Mouse (Mus musculus) cerebellum, adult 8-10 months (tissue): ENCODE measurements around the gene Mycbpap.

Experiments used
- DNase-seq: peaks from one replicate; pipeline ENCODE4 v3.0.0; 2022

Mycbpap gene

GRCm38 (mm10) chr11:94528879-94529278, 7.3 kb upstream of the Mycbpap start:
- DNase-seq: no peak

- DNase-seq: no peak
Measured at GRCm38 (mm10) chr11:94526171-94526879, 4.8 kb upstream of the Mycbpap start.

GRCm38 (mm10) chr11:94513452-94513851, 8.1 kb downstream of the Mycbpap start:
- no peak for DNase-seq

GRCm38 (mm10) chr11:94508976-94509375, 12.6 kb downstream of the Mycbpap start:
- no peak for DNase-seq

- no peak for DNase-seq
Measured at GRCm38 (mm10) chr11:94501482-94501881, 20.1 kb downstream of the Mycbpap start.

- no peak for DNase-seq
Measured at GRCm38 (mm10) chr11:94500362-94500761, 21.2 kb downstream of the Mycbpap start.

GRCm38 (mm10) chr11:94499661-94500152, 21.8 kb downstream of the Mycbpap start, which contains the start of gene Epn3:
TSS of gene Epn3 (minus strand) at chr11:94499974.
- DNase-seq: peak; percentile 59

- DNase-seq: peak; percentile 79
Measured at GRCm38 (mm10) chr11:94499035-94499434, 22.5 kb downstream of the Mycbpap start.

- peak; percentile 68 for DNase-seq
Measured at GRCm38 (mm10) chr11:94498093-94498996, 23.2 kb downstream of the Mycbpap start.

GRCm38 (mm10) chr11:94495415-94495814, 26.1 kb downstream of the Mycbpap start:
- no peak for DNase-seq

- no peak for DNase-seq
Measured at GRCm38 (mm10) chr11:94491749-94492099, 29.8 kb downstream of the Mycbpap start.

- DNase-seq: peak; percentile 24
Measured at GRCm38 (mm10) chr11:94491035-94491748, 30.4 kb downstream of the Mycbpap start.

GRCm38 (mm10) chr11:94489745-94490144, 31.8 kb downstream of the Mycbpap start:
- DNase-seq: no peak

GRCm38 (mm10) chr11:94488767-94489533, 32.6 kb downstream of the Mycbpap start:
- peak; percentile 7 for DNase-seq

GRCm38 (mm10) chr11:94486001-94486400, 35.5 kb downstream of the Mycbpap start, which contains the start of gene Spata20:
TSS of gene Spata20 (minus strand) at chr11:94486179.
- peak; percentile 95 for DNase-seq

GRCm38 (mm10) chr11:94485223-94485622, 36.3 kb downstream of the Mycbpap start:
- peak; percentile 32 for DNase-seq

GRCm38 (mm10) chr11:94484636-94485035, 36.9 kb downstream of the Mycbpap start:
- no peak for DNase-seq

- DNase-seq: no peak
Measured at GRCm38 (mm10) chr11:94483921-94484320, 37.6 kb downstream of the Mycbpap start.

- DNase-seq: peak; percentile 81
Measured at GRCm38 (mm10) chr11:94483436-94483835, 38.1 kb downstream of the Mycbpap start.

GRCm38 (mm10) chr11:94482738-94483137, 38.8 kb downstream of the Mycbpap start:
- no peak for DNase-seq

GRCm38 (mm10) chr11:94481963-94482362, 39.6 kb downstream of the Mycbpap start:
- DNase-seq: no peak

GRCm38 (mm10) chr11:94480382-94480781, 41.2 kb downstream of the Mycbpap start:
- DNase-seq: no peak
